Mouse (Mus musculus) lung, adult 2 months (tissue): ENCODE data around the gene Avpr2. TPM values are rescaled to one million over a fixed set of nuclear protein-coding genes. Genes with fewer than 3 reads are reported as not detected.

Experiments used
- DNase-seq: peaks from one replicate; pipeline ENCODE4 v3.0.0; 2022
- H3K4me1 ChIP-seq: fragments of 200-500 bp; 2 replicates; pipeline ENCODE4 v1.6.1; 2011; ENCODE audit warnings: low read length; ENCODE audit not compliant: control insufficient read depth, insufficient read depth
- H3K4me3 ChIP-seq: fragments of 200-500 bp; replicated peaks from 2 replicates; pipeline ENCODE3; 2011; ENCODE audit warnings: low read depth, mild to moderate bottlenecking, control low read depth, low read length; ENCODE audit errors: extremely low read depth
- CTCF ChIP-seq: fragments of 200-500 bp; IDR thresholded peaks from 2 replicates; pipeline ENCODE4 v1.5.1; 2011; ENCODE audit warnings: mild to moderate bottlenecking, low read length, control low read depth; ENCODE audit not compliant: insufficient read depth
- POLR2A ChIP-seq: fragments of 200-500 bp; IDR thresholded peaks from 2 replicates; pipeline ENCODE4 v1.6.1; 2011; ENCODE audit warnings: low read depth, mild to moderate bottlenecking, control low read depth, low read length, borderline replicate concordance; ENCODE audit errors: extremely low read depth
- WGBS: fragments of 180-500 bp; shearing (Covaris S2); methylation state at CpG from one replicate; pipeline ENCODE4 v1.1.7; 2018; 5-methylcytosine and 5-hydroxymethylcytosine counted together
- polyA plus RNA-seq: library from polyadenylated mRNA; depleted of rRNA; stranded (reverse); fragments of >200 nt; gene quantifications from 2 replicates; pipeline ENCODE4 v1.2.3, GENCODE M21; 2012

Gene Avpr2
- polyA plus RNA-seq, 1 experiment: not detected

DNA sequence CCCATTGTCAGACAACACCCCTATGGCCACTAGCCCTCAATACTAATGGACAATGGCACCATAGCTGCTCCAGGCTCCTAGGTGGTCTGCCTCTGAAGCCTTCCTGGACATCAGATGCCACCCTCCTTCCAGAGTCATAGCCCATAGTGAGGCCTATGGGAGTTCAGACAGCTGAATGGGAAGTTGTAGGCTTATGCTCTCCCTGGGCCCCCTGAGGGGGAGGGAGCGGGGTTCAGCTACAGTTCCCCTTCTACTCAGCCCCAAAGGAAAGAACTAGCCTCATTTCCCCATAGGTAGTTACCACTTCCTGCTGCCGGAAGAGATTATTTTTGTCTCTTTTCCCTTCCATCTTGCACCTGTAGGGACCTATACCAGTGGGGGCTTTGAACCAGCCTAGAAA is 19.7 kb downstream of the Avpr2 start:
- no peak overlapping the region for H3K4me3 ChIP-seq
- TF ChIP-seq POLR2A (no peak), CTCF (no peak)
- H3K4me1 ChIP-seq: no peaks in the 10 kb centered on the region
- 66% methylated on average over 2 of the region's 2 CpGs for WGBS
- no peak for DNase-seq

DNA sequence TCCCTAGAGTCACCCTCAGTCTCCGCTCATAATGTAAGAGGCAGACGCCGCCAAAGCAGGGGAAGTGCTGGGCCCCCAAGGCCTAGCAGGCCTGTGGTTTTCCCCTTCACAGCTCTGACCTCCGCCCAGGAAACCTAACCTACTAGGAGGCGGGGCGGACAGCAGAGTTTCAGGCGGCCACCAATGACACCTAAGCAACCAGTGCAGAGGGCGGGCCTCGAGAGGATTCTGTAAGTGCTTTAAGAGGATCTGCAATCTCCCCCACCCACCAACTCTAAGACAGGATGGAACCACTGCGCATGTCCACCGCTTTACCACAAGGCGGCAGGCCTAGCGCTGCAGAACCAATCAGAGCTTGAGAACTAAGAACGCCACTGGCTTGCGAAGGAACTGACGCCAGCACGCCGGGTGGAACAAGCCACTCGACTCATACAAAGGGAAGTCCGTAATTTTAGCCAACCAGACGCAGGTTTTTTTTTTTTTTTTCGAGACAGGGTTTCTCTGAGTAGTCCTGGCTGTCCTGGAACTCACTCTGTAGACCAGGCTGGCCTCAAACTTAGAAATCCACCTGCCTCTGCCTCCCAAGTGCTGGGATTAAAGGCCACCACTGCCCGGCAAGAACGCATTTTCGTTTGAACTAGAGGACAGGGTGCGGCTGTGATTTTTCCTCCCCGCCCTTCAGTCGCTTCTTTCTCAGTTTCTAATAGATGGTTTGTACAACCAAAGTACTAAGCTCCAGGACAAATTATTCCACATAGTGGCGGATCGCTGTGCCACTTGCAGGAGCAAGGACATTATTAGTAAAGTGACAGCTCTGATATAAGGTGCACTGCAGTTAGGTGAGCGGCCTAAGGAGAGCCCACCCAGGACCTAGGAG is 23.2 kb downstream of the Avpr2 start:
- H3K4me3 ChIP-seq: peak overlapping the region; percentile 61
- TF ChIP-seq CTCF (0 out of 2 replicates have a peak, but pooled peaks have one; percentile 15), POLR2A (peak; percentile 65; the same call in 1 of the 2 replicates)
- no peaks in the 10 kb centered on the region for H3K4me1 ChIP-seq
- WGBS: 27% methylated on average over 31 of the region's 31 CpGs
- peak; percentile 78 for DNase-seq

DNA sequence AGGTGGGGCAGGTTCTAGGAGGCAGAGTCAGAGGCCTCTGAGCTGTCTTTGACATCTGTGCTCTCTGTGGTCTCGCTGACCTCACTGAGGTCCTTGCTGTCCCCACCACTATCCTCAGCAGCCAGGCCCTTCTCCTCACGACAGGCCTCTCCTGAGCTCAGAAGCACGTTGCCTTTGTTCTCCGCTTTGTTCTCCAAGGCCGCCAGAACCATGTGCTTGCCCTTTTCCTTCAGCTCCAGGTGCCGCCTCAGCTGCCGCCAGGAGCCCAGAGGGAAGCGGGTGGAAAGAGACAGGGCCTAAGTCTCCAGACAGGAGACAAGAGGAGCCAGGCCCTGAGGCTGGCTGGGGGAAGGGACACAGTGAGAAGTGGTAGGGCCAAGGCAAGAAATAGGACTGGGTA is 25.0 kb downstream of the Avpr2 start:
- no peak for TF ChIP-seq POLR2A
- no peak for TF ChIP-seq CTCF
- 0 out of 2 replicates have a peak, but pooled peaks cover 2% of the 10 kb centered on the region for H3K4me1 ChIP-seq
- no peak for DNase-seq
- H3K4me3 ChIP-seq: no peak overlapping the region
- 83% methylated on average over 8 of the region's 8 CpGs for WGBS

DNA sequence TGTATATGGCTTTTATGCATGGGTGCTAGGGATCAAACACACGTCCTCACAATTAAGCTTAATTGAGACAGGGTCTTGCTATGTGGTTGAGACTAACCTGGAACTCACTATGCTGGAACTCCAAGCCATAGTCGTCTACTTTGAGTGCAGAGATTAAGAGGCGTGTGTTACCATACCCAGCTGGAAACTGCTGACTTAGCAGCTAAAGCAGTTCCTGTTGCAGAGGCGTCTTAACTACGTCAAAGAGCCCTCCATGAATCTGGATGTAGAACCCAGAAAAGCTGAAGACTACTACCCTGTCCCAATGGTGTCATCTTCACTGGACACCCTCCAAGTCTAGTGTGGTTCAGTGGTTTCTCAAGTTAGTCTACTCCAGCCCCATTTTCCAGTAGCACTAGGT is 26.7 kb downstream of the Avpr2 start:
- Histone ChIP-seq H3K4me3 (no peak overlapping the region), H3K4me1 (0 out of 2 replicates have a peak, but pooled peaks cover 2% of the 10 kb centered on the region)
- TF ChIP-seq CTCF (no peak), POLR2A (no peak)
- no peak for DNase-seq
- WGBS: 85% methylated on average over 5 of the region's 5 CpGs

DNA sequence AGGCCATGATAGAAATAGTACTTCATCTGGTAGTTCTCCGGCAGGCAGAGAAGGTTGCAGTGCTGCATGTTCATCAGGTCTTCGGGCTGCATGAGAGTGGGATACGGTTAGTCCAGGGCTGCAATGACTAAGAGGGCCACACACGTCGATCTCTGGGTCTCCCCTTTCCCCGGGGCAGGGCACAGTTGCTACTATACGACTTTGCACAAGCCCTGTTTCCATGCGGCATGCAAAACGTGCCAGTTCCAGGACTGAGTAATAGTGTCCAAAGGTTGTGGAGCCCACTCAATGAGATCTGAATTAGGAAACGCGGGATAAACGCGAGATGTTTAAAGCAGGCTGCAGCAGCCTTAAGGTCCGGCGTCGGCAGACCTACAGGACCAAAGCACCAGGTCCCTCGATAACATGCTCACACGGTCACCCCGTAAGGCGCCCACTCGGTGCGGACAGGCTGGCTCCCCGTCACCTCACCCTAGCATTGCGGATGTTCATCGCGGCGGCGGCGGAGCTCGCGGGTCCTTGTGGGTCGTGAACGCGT is 29.5 kb downstream of the Avpr2 start:
- Histone ChIP-seq H3K4me1 (0 out of 2 replicates have a peak, but pooled peaks cover 2% of the 10 kb centered on the region), H3K4me3 (peak overlapping the region; percentile 71)
- TF ChIP-seq CTCF: no peak
- TF ChIP-seq POLR2A: no peak
- DNase-seq: no peak
- WGBS: 29% methylated on average over 34 of the region's 34 CpGs

DNA sequence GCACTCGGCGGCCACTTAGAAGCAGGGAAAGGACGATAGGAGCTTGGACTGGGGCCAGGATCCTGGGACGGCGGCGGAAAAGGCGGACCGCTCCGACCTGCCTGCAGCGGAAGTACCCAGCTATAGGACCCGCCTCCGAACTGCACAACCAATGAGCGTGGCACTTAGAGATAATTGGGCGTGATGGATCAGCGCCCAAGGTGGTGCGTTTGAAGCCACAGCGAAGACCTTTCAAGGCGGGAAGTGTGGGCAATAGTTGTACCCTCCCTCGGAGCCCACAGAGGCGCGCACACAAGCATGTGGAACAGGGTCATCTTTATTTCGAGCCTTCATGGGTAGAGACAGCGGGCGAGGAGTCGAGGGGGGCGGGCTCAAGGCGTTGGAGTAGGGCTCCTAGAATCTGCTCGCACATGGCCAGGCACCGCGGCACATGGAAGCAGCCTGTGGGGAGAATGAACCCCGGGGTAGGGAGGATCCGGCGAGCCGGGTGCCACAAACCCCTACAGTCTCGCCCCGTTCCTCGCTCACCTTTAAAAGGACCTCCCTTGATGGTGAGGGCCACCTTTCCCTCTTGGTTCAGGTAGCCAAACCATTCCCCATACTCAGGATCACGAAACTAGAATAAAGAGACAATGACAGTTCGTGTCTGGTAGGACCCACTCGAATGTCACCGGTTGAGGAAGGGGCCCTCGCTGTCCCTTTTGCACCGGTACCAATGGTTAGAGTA is 30.1 kb downstream of the Avpr2 start, which contains the start of the genes Arhgap4 and Naa10:
TSS of gene Arhgap4 (minus strand) at position 48 of the 727 bp plus-strand sequence.
TSS of gene Naa10 (minus strand) at position 122 of the 727 bp plus-strand sequence.
- no peak for TF ChIP-seq CTCF
- TF ChIP-seq POLR2A: peak; percentile 46; the same call in 1 of the 2 replicates
- Histone ChIP-seq H3K4me1 (0 out of 2 replicates have a peak, but pooled peaks cover 2% of the 10 kb centered on the region), H3K4me3 (peak within 1 kb of the TSS; percentile 85)
- DNase-seq: peak; percentile 82
- whole genome bisulfite sequencing: 29% methylated on average over 43 of the region's 43 CpGs

DNA sequence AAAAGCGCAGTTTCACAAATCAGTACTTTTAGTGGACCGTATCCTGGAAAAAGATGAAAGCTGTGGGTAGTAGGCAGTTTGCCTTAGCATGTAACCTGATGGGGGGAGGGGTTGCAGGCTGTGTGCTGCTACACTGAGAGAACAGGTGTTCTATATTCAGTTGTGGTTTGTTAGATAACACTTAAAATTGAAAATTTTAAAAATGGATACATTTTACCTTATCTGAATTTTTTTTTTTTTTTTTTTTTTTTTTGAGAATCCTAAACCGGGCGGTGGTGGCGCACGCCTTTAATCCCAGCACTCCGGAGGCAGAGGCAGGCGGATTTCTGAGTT is 30.6 kb downstream of the Avpr2 start:
- no peak overlapping the region for H3K4me3 ChIP-seq
- WGBS: 68% methylated on average over 8 of the region's 8 CpGs
- TF ChIP-seq CTCF (no peak), POLR2A (no peak)
- H3K4me1 ChIP-seq: 0 out of 2 replicates have a peak, but pooled peaks cover 2% of the 10 kb centered on the region
- no peak for DNase-seq

DNA sequence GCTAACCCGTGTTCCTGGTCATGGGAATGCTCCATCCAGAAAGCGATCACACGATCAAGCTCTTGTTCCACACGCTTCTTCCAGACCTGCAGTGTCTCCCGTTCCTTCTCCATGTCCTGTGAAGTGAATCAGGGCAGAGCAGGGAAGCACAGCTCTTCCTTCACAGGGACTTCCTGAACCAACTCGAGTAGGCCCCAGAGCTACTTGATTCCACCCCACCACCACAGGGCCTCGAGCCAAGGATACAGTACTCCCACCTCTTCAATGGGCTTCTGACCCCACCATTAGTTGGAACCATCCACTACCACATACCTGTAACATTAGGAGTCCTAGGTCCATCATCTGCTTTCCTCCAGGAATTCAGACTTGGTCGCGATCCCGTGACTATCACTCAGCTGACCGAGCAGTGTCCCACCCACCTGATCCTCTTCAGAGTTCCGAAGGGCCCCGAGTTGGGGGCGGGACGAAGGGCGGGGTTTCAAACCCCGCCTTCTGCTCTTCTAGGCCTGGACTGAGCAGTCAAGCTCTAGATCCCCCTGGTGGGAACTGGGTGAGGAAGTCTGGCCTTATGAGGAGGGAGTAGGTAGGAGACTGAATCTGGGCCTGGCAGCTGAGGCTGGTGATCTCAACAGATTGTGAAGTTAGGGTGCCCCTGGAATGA is 38.6 kb downstream of the Avpr2 start, which contains the start of gene Renbp:
TSS of gene Renbp (minus strand) at position 449 of the 661 bp plus-strand sequence.
- peak; percentile 66 for DNase-seq
- Histone ChIP-seq H3K4me1 (peaks cover 4% of the 10 kb centered on the region), H3K4me3 (peak within 1 kb of the TSS; percentile 83)
- TF ChIP-seq POLR2A (peak; percentile 40; the same call in 1 of the 2 replicates), CTCF (peak; percentile 19; the same call in 1 of the 2 replicates)
- WGBS: 49% methylated on average over 17 of the region's 17 CpGs
